Mouse (Mus musculus) megakaryocyte, embryonic 14.5 days (primary cell): ENCODE measurements at regions not wholly inside any gene's neighbourhood (a gene's known extent, or its start where the extent isn't known, plus 50 kb on each side); places are given as distances from the start of the nearest gene placed in this dataset.
A peak's percentile ranks its signal among the peaks of the same experiment; 100 is the strongest.

Experiments
- H3K27me3 ChIP-seq: replicated peaks from 2 replicates; pipeline ENCODE3; 2012; ENCODE audit warnings: inconsistent platforms
- H3K36me3 ChIP-seq: replicated peaks from 2 replicates; pipeline ENCODE3; 2012; ENCODE audit warnings: low read length, inconsistent platforms, mixed read lengths
- H3K4me1 ChIP-seq: 2 replicates; pipeline ENCODE4 v1.6.1; 2012; ENCODE audit warnings: inconsistent platforms
- H3K4me3 ChIP-seq: replicated peaks from 2 replicates; pipeline ENCODE3; 2012; ENCODE audit warnings: moderate library complexity, mild to moderate bottlenecking, inconsistent platforms
- H3K9me3 ChIP-seq: 2 replicates; pipeline ENCODE4 v1.6.1; 2012; ENCODE audit warnings: inconsistent platforms
- FLI1 ChIP-seq: IDR thresholded peaks from 2 replicates; pipeline ENCODE4 v1.6.1; 2012; ENCODE audit warnings: low read length, inconsistent platforms, mixed read lengths
- GATA1 ChIP-seq: IDR thresholded peaks from 3 replicates; pipeline ENCODE4 v1.6.1; 2012; ENCODE audit warnings: mixed read lengths, low read length, inconsistent platforms, borderline replicate concordance

GRCm38 (mm10) chr17:9839256-9839655 is 169.7 kb upstream of the Pabpc6 start:
- Histone ChIP-seq H3K4me1 (no peaks in the 10 kb centered on the region), H3K36me3 (no peaks in the 10 kb centered on the region), H3K9me3 (peaks cover 34% of the 10 kb centered on the region), H3K27me3 (no peaks in the 10 kb centered on the region), H3K4me3 (peak overlapping the region; percentile 23)
- TF ChIP-seq GATA1 (no peak), FLI1 (no peak)

GRCm38 (mm10) chr17:9836995-9837842 is 167.7 kb upstream of the Pabpc6 start:
- Histone ChIP-seq H3K27me3 (no peaks in the 10 kb centered on the region), H3K4me1 (no peaks in the 10 kb centered on the region), H3K36me3 (no peaks in the 10 kb centered on the region), H3K9me3 (peaks cover 36% of the 10 kb centered on the region), H3K4me3 (no peak overlapping the region)
- TF ChIP-seq FLI1 (no peak), GATA1 (no peak)

GRCm38 (mm10) chr17:9829895-9830294 is 160.4 kb upstream of the Pabpc6 start:
- H3K9me3 ChIP-seq: peaks cover 34% of the 10 kb centered on the region
- H3K4me3 ChIP-seq: no peak overlapping the region
- no peaks in the 10 kb centered on the region for H3K27me3 ChIP-seq
- no peaks in the 10 kb centered on the region; the same call in 1 of the 2 replicates for H3K4me1 ChIP-seq
- no peak for TF ChIP-seq GATA1
- no peaks in the 10 kb centered on the region for H3K36me3 ChIP-seq

GRCm38 (mm10) chr17:9821358-9821757 is 151.8 kb upstream of the Pabpc6 start:
- peaks cover 30% of the 10 kb centered on the region for H3K9me3 ChIP-seq
- no peak overlapping the region for H3K4me3 ChIP-seq
- no peak for TF ChIP-seq GATA1
- no peak for TF ChIP-seq FLI1
- H3K4me1 ChIP-seq: no peaks in the 10 kb centered on the region; the same call in 1 of the 2 replicates
- H3K36me3 ChIP-seq: no peaks in the 10 kb centered on the region
- H3K27me3 ChIP-seq: no peaks in the 10 kb centered on the region

- Histone ChIP-seq H3K4me3 (no peak overlapping the region), H3K9me3 (peaks cover 18% of the 10 kb centered on the region), H3K27me3 (no peaks in the 10 kb centered on the region), H3K36me3 (no peaks in the 10 kb centered on the region), H3K4me1 (no peaks in the 10 kb centered on the region)
- TF ChIP-seq FLI1 (no peak), GATA1 (no peak)
Observed at GRCm38 (mm10) chr17:9817056-9817455, 147.5 kb upstream of the Pabpc6 start.

GRCm38 (mm10) chr17:9797069-9797468 is 127.6 kb upstream of the Pabpc6 start:
- Histone ChIP-seq H3K36me3 (no peaks in the 10 kb centered on the region), H3K27me3 (no peaks in the 10 kb centered on the region), H3K9me3 (peaks cover 16% of the 10 kb centered on the region), H3K4me1 (no peaks in the 10 kb centered on the region), H3K4me3 (no peak overlapping the region)
- no peak for TF ChIP-seq GATA1
- TF ChIP-seq FLI1: no peak

- peaks cover 16% of the 10 kb centered on the region for H3K9me3 ChIP-seq
- no peak overlapping the region for H3K4me3 ChIP-seq
- TF ChIP-seq FLI1 (no peak), GATA1 (no peak)
- no peaks in the 10 kb centered on the region for H3K36me3 ChIP-seq
- H3K4me1 ChIP-seq: no peaks in the 10 kb centered on the region
- no peaks in the 10 kb centered on the region for H3K27me3 ChIP-seq
Observed at GRCm38 (mm10) chr17:9796225-9796988, 126.9 kb upstream of the Pabpc6 start.

GRCm38 (mm10) chr17:9778866-9779265 is 109.3 kb upstream of the Pabpc6 start:
- no peaks in the 10 kb centered on the region for H3K36me3 ChIP-seq
- peaks cover 40% of the 10 kb centered on the region for H3K4me1 ChIP-seq
- no peaks in the 10 kb centered on the region for H3K27me3 ChIP-seq
- no peaks in the 10 kb centered on the region for H3K9me3 ChIP-seq
- TF ChIP-seq GATA1 (no peak), FLI1 (no peak)
- H3K4me3 ChIP-seq: no peak overlapping the region

GRCm38 (mm10) chr17:9777165-9777564 is 107.6 kb upstream of the Pabpc6 start:
- no peaks in the 10 kb centered on the region for H3K36me3 ChIP-seq
- no peaks in the 10 kb centered on the region for H3K27me3 ChIP-seq
- H3K4me3 ChIP-seq: no peak overlapping the region
- H3K4me1 ChIP-seq: peaks cover 48% of the 10 kb centered on the region
- no peaks in the 10 kb centered on the region for H3K9me3 ChIP-seq
- TF ChIP-seq FLI1 (no peak), GATA1 (no peak)

- no peak overlapping the region for H3K4me3 ChIP-seq
- TF ChIP-seq FLI1 (no peak), GATA1 (no peak)
- H3K36me3 ChIP-seq: no peaks in the 10 kb centered on the region
Observed at GRCm38 (mm10) chr17:9776286-9777016, 106.9 kb upstream of the Pabpc6 start.

More at GRCm38 (mm10) chr17:9776286-9777016, 106.9 kb upstream of the Pabpc6 start:
- Histone ChIP-seq H3K9me3 (no peaks in the 10 kb centered on the region), H3K4me1 (peaks cover 48% of the 10 kb centered on the region), H3K27me3 (no peaks in the 10 kb centered on the region)
